Comparison of ENCODE assay signal across 13 mouse cellular contexts in the genomic region with DNA sequence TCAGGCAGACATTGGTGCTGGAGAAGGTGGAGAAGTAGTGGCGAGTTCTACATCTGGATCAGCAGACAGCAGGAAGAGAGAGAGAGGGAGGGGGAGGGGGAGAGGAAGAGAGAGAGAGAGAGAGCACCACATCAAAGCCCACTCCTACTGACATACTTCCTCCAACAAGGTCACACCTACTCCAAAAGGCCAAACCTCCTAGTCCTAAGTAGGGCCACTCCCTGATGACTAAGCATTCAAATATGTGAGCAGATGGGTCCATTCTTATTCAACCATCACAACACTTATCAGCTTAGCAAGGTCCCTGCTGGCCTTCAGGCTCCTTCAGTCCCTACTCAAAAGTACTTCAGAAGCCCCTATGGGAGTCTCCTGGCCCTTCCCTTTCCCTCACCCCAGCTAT. TPM values are rescaled to one million over a fixed set of nuclear protein-coding genes. Genes with fewer than 3 reads are reported as not detected.
DNase-seq lines count a peak whose midpoint lies in the region; ATAC-seq and TF ChIP-seq lines count a peak whose summit lies in the region.
"Had no signal": no experiment of that assay in that cellular context is flagged by ENCODE, and none has a peak within 500 bp of the region (broad histone marks: within the 10 kb centered on the region; RNA-seq: fewer than 3 reads in every experiment).

No protein-coding gene starts in this region.

- no peak for TF ChIP-seq CTCF in cerebellum, adult 2 months (IDR thresholded peaks at IDR 0.05; ENCODE audit: borderline replicate concordance, insufficient read depth, low read depth, low read length)

- H3K9me3 ChIP-seq in lung, embryonic 16.5 days (ENCODE audit: control insufficient read depth, low read length): no peaks in the 10 kb centered on the region
- H3K9me3 ChIP-seq in ES-E14 (ENCODE audit: control insufficient read depth, insufficient read depth, low read depth, low read length): no peaks in the 10 kb centered on the region
- H3K9me3 ChIP-seq in liver, embryonic 13.5 days (replicated peaks): no peaks in the 10 kb centered on the region
- H3K9me3 ChIP-seq: embryonic facial prominence, embryonic 13.5 days had no signal

- peak overlapping the region; percentile 73 for H3K27ac ChIP-seq in lung, embryonic 16.5 days (ENCODE audit: low read length)
- H3K27ac ChIP-seq in ES-E14 (ENCODE audit: insufficient read depth, low read depth, low read length, poor library complexity, severe bottlenecking): peak overlapping the region; percentile 92
- H3K27ac ChIP-seq in liver, embryonic 13.5 days: no peak overlapping the region
- H3K27ac ChIP-seq in cerebellum, adult 2 months (ENCODE audit: insufficient read depth, low read length): no peak overlapping the region
- H3K27ac ChIP-seq: embryonic facial prominence, embryonic 13.5 days had no signal

- H3K27me3 ChIP-seq in lung, embryonic 16.5 days (ENCODE audit: control insufficient read depth, insufficient read depth, low read depth, low read length): no peaks in the 10 kb centered on the region
- H3K27me3 ChIP-seq in liver, embryonic 13.5 days: no peaks in the 10 kb centered on the region
- no peaks in the 10 kb centered on the region for H3K27me3 ChIP-seq in cerebellum, adult 2 months (ENCODE audit: control insufficient read depth, insufficient read depth, low read length)
- H3K27me3 ChIP-seq: embryonic facial prominence, embryonic 13.5 days had no signal

- no peak for DNase-seq in lung, postnatal 25 days (ENCODE audit: low spot score)
- DNase-seq in CD4-positive, CD25-positive, alpha-beta regulatory T cell, adult 2 months (ENCODE audit: low read depth, low spot score): peak; percentile 44
- DNase-seq in ES-E14 (ENCODE audit: low read depth, low spot score): peak; percentile 95
- no peak for DNase-seq in liver, embryonic 13.5 days
- DNase-seq in cerebellum, adult 9-10 months: no peak
- DNase-seq in cerebellum, adult 2 months: no peak
- DNase-seq: gastrocnemius, postnatal 36 days; heart, postnatal 36 days; kidney, postnatal 10 days had no signal

- WGBS in lung, embryonic 16.5 days: 54% methylated on average over 1 of the region's 1 CpGs
- 0% methylated on average over 1 of the region's 1 CpGs for WGBS in liver, embryonic 13.5 days (ENCODE audit: insufficient replicate concordance)
- WGBS in cerebellum, adult 2 months: 69% methylated on average over 1 of the region's 1 CpGs

- H3K4me3 ChIP-seq in lung, embryonic 16.5 days (ENCODE audit: low read length): no peak overlapping the region
- H3K4me3 ChIP-seq in ES-E14 (ENCODE audit: insufficient read depth in 1 of 2, low read depth in 1 of 2, low read length in 2 of 2, poor library complexity in 1 of 2, severe bottlenecking in 1 of 2): 0 out of 4 replicates have a peak overlapping the region, but pooled peaks of 1 of the 2 experiments have one; percentile 4
- H3K4me3 ChIP-seq in liver, embryonic 13.5 days (replicated peaks): no peak overlapping the region
- H3K4me3 ChIP-seq in cerebellum, adult 2 months (replicated peaks; ENCODE audit: insufficient read depth, low read depth, low read length): no peak overlapping the region
- H3K4me3 ChIP-seq: embryonic facial prominence, embryonic 13.5 days had no signal

- ATAC-seq in lung, embryonic 16.5 days (ENCODE audit: low read depth): peak; percentile 40
- ATAC-seq in liver, embryonic 13.5 days (ENCODE audit: low read depth): peak; percentile 54; the same call in 1 of the 2 replicates
- ATAC-seq: forebrain, embryonic 14.5 days had no signal

- H3K4me1 ChIP-seq in lung, embryonic 16.5 days (replicated peaks; ENCODE audit: control insufficient read depth, insufficient read depth, low read length): peaks cover 24% of the 10 kb centered on the region
- peaks cover 26 to 29% of the 10 kb centered on the region in 2 experiments for H3K4me1 ChIP-seq in ES-E14 (ENCODE audit: control insufficient read depth in 2 of 2, insufficient read depth in 2 of 2, low read length in 2 of 2, poor library complexity in 1 of 2)
- peaks cover 9% of the 10 kb centered on the region; the same call in 1 of the 2 replicates for H3K4me1 ChIP-seq in liver, embryonic 13.5 days (replicated peaks)
- H3K4me1 ChIP-seq in cerebellum, adult 2 months (ENCODE audit: control insufficient read depth, insufficient read depth, low read length): no peaks in the 10 kb centered on the region

- H3K9ac ChIP-seq in lung, embryonic 16.5 days (ENCODE audit: low read length): no peak overlapping the region
- H3K9ac ChIP-seq in ES-E14 (ENCODE audit: insufficient read depth, low read depth, low read length, poor library complexity, severe bottlenecking): no peak overlapping the region
- no peak overlapping the region for H3K9ac ChIP-seq in liver, embryonic 13.5 days
- H3K9ac ChIP-seq: embryonic facial prominence, embryonic 13.5 days had no signal

- H3K4me2 ChIP-seq in lung, embryonic 16.5 days (ENCODE audit: low read depth, low read length): no peak overlapping the region
- no peak overlapping the region for H3K4me2 ChIP-seq in liver, embryonic 13.5 days
- H3K4me2 ChIP-seq: embryonic facial prominence, embryonic 13.5 days had no signal

- in situ Hi-C loops in ES-E14 (cut with MboI; ENCODE audit: low sequenced_read_pairs in 2 of 2, unreplicated experiment in 2 of 2): no loop called here

- TF ChIP-seq POLR2A in cerebellum, adult 2 months (IDR thresholded peaks at IDR 0.05; ENCODE audit: borderline replicate concordance, insufficient read depth, low read length): no peak

- no peaks in the 10 kb centered on the region for H3K36me3 ChIP-seq in lung, embryonic 16.5 days (ENCODE audit: control insufficient read depth, insufficient read depth, low read length)
- H3K36me3 ChIP-seq in ES-E14 (ENCODE audit: control insufficient read depth, insufficient read depth, low read length, poor library complexity, severe bottlenecking): no peaks in the 10 kb centered on the region
- no peaks in the 10 kb centered on the region for H3K36me3 ChIP-seq in liver, embryonic 13.5 days
- H3K36me3 ChIP-seq: embryonic facial prominence, embryonic 13.5 days had no signal

TF ChIP-seq in ES-E14, 5 proteins besides CTCF, POLR2A, EP300 and RAD21:
- TF ChIP-seq MAFK (IDR thresholded peaks at IDR 0.05; ENCODE audit: insufficient read depth, low read depth, low read length) (peak; percentile 81), CHD2 (IDR thresholded peaks at IDR 0.05; ENCODE audit: low read depth, low read length) (peak; percentile 80), HCFC1 (IDR thresholded peaks at IDR 0.05; ENCODE audit: borderline replicate concordance, insufficient read depth, low read length) (no peak)

RNA-seq across cellular contexts. Expression of a gene that starts 9.1 kb away (rescaled TPM):
- 80.9 and 84.2 TPM in 2 replicates for polyA plus RNA-seq in lung, embryonic 16.5 days (2015; fragmentation: Nextera tagmentation; extraction: Ambion mirVana)
- 34.2 and 35.0 TPM in 2 replicates for total RNA-seq in ES-E14 (2012; rRNA removed)
- polyA plus RNA-seq in liver, embryonic 13.5 days (2015; fragmentation: Nextera tagmentation; extraction: Ambion mirVana): 4.3 and 5.2 TPM in 2 replicates
- polyA plus RNA-seq in cerebellum, adult 2 months (2012; rRNA removed): 2.7 and 2.8 TPM in 2 replicates
- total RNA-seq: neutrophil, adult 5-6 weeks had no signal

Comparison
In these comparisons a context has a peak if more than half of its experiments do, and no peak if none do; other contexts are left out.
1. H3K27ac ChIP-seq: peak in lung, embryonic 16.5 days (single experiment) and ES-E14 (single experiment); none in liver, embryonic 13.5 days (single experiment) and cerebellum, adult 2 months (single experiment).
2. DNase-seq: peak in CD4-positive, CD25-positive, alpha-beta regulatory T cell, adult 2 months (single experiment) and ES-E14 (single experiment); none in lung, postnatal 25 days (single experiment), liver, embryonic 13.5 days (single experiment), cerebellum, adult 9-10 months (single experiment) and cerebellum, adult 2 months (0 of 2).
3. RNA of a gene that starts 9.1 kb away (polyA plus RNA-seq): 80.9 to 84.2 TPM in lung, embryonic 16.5 days; 4.3 to 5.2 TPM in liver, embryonic 13.5 days and 2.7 to 2.8 TPM in cerebellum, adult 2 months; every median in the first group is over 10 times any median in the second.